In genomic region chr19:46338331-46338936, GRCm38 (mm10) we compare ENCODE assay signal across 8 mouse cellular contexts. TPM values are rescaled to one million over a fixed set of nuclear protein-coding genes. Genes with fewer than 3 reads are reported as not detected.
DNase-seq lines count a peak whose midpoint lies in the region; ATAC-seq and TF ChIP-seq lines count a peak whose summit lies in the region.

Gene Cuedc2 (minus strand): TSS chr19:46338702.

- DNase-seq in Patski (ENCODE audit: low read depth, low spot score), result peak; percentile 89
- DNase-seq in cerebellum, postnatal 14 days, result peak; percentile 99 to 100
- DNase-seq in frontal cortex, postnatal 14 days (ENCODE audit: low spot score in 2 of 2), result peak; percentile 96 to 98
- DNase-seq in layer of hippocampus, postnatal 25 days (ENCODE audit: extremely low spot score in 1 of 2, low spot score in 1 of 2), result peak; percentile 97 to 98
- DNase-seq in lung, postnatal 25 days (ENCODE audit: low spot score), result peak; percentile 97
- DNase-seq in retina, embryonic 14.5 days (ENCODE audit: low spot score), result peak; percentile 97
- DNase-seq in thymus, postnatal 4 days, result peak; percentile 94

- TF ChIP-seq CTCF in Patski (IDR thresholded peaks at IDR 0.05), result no peak

- WGBS in hindbrain, embryonic 13.5 days, result under 1% methylated on average over 31 of the region's 31 CpGs

- peak within 1 kb of the TSS; percentile 73 for H3K4me3 ChIP-seq in hindbrain, embryonic 13.5 days

- POLR2A ChIA-PET in Patski (lab: Charles Lee), result interaction anchor here (1.2 to 1.4 kb wide), 3 partner anchors 8 to 35 kb away, joined by 3 to 11 read pairs (median 4); partner anchors contain the start of gene Fbxl15

- H3K9ac ChIP-seq in hindbrain, embryonic 13.5 days, result peak within 1 kb of the TSS; percentile 84

- peaks cover 27% of the 10 kb centered on the region for H3K4me1 ChIP-seq in hindbrain, embryonic 13.5 days (replicated peaks)

- H3K9me3 ChIP-seq in hindbrain, embryonic 13.5 days, result no peaks in the 10 kb centered on the region

- no peaks in the 10 kb centered on the region for H3K36me3 ChIP-seq in hindbrain, embryonic 13.5 days

- peak; percentile 49 for ATAC-seq in Patski
- ATAC-seq in hindbrain, embryonic 13.5 days (ENCODE audit: low FRiP score), result peak; percentile 88

- no peaks in the 10 kb centered on the region for H3K27me3 ChIP-seq in Patski
- H3K27me3 ChIP-seq in hindbrain, embryonic 13.5 days, result peaks cover 6% of the 10 kb centered on the region; the same call in 1 of the 2 replicates

- CTCF ChIA-PET in Patski (lab: Charles Lee), result interaction anchor here (0.6 to 1.2 kb wide), 3 partner anchors 20 to 50 kb away, joined by 3 to 5 read pairs (median 3); no protein-coding TSS in a partner anchor

- peak within 1 kb of the TSS; percentile 88 for H3K27ac ChIP-seq in hindbrain, embryonic 13.5 days

- in situ Hi-C loops in Patski (cut with MboI; ENCODE audit: low pct_unique_long_range_greater_than_20kb), result no loop called here

- H3K4me2 ChIP-seq in hindbrain, embryonic 13.5 days, result peak within 1 kb of the TSS; percentile 69

RNA-seq across cellular contexts. Expression of gene Cuedc2, which starts in this region (rescaled TPM):
- 264 TPM for polyA plus RNA-seq in Patski (2021)
- polyA plus RNA-seq in hindbrain, embryonic 13.5 days (2015; fragmentation: Nextera tagmentation; extraction: Ambion mirVana), result 317 and 326 TPM in 2 replicates
- total RNA-seq in layer of hippocampus, postnatal 25 days (2021), result 100 to 1,000 TPM; 164 to 189 TPM

Comparison
In these comparisons a context has a peak if more than half of its experiments do, and no peak if none do; other contexts are left out.
1. Peak in every context shown above with its lines: DNase-seq, ATAC-seq, H3K4me3 ChIP-seq and H3K27ac ChIP-seq.